Mouse (Mus musculus): ENCODE measurements around the gene Cfap126. TPM values are rescaled to one million over a fixed set of nuclear protein-coding genes. Genes with fewer than 3 reads are reported as not detected.
"Not testable (repeated sequence)": the region's sequence is repeated elsewhere in the genome, so short reads cannot be mapped to it uniquely, and the experiment has no call there.

Gene Cfap126
- total and polyA plus RNA-seq, 3 experiments = 0.89 to 6.3 (median 0.98) TPM

DNA sequence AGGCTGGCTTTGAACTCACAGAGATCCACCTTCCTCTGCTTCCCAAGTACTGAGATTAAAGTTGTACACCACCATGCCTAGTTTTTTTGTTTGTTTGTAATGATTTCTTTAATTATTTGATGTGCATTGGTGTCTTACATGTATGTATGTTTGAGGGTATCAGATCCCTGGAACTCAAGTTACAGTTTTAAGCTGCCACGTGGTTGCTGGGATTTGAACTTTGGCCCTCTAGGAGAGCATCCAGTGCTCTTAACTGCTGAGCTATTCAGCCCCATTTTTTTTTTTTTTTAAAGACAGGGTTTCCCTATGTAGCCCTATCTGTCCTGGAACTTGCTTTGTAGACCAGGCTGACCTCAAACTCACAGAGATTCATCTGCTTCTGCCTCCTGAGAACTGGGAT, 17.3 kb downstream of the Cfap126 start:
- no peaks in the 10 kb centered on the region for H3K27me3 ChIP-seq (ENCODE audit: control insufficient read depth, insufficient read depth, low read length)
- H3K4me3 ChIP-seq = no peak overlapping the region
- H3K4me1 ChIP-seq (ENCODE audit: control insufficient read depth, insufficient read depth, low read length) = no peaks in the 10 kb centered on the region
- TF ChIP-seq POLR2A (IDR thresholded peaks at IDR 0.05; ENCODE audit: insufficient read depth, low read depth, low read length) = no peak
- no peak for TF ChIP-seq EP300 (IDR thresholded peaks at IDR 0.05; ENCODE audit: insufficient read depth, low read depth, low read length)
- no peak for TF ChIP-seq CTCF (IDR thresholded peaks at IDR 0.05)
- no peak for DNase-seq
- no peak overlapping the region for H3K27ac ChIP-seq
- H3K79me2 ChIP-seq (replicated peaks; ENCODE audit: control insufficient read depth, insufficient read depth, low read length) = no peaks in the 10 kb centered on the region
- peaks cover 25% of the 10 kb centered on the region for H3K36me3 ChIP-seq (ENCODE audit: control insufficient read depth, insufficient read depth, low read length)
- intact Hi-C loops (cut with DNase I) = no loop called here
- H3K9ac ChIP-seq (ENCODE audit: low read depth, low read length) = no peak overlapping the region
- 79% methylated on average over 1 of the region's 1 CpGs for WGBS

DNA sequence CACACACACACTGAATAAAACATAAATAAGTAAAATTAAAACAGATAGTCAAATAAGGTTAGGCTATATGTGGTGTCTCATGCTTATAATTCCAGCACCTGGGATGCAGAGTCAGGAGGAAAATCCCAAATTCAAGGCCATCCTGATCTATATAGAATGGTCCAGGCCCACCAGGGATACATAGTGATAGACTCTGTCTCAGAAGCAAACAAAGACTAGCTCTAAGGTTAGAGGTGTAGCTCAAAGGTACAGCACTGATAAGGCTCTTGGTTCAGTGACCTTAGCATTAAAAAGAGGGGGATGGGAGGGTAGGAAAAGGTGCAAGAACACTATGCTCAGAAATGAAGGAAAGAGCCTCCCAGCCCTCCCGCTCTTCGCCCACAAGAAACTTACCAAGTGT, 21.9 kb downstream of the Cfap126 start:
- no peaks in the 10 kb centered on the region for H3K27me3 ChIP-seq (ENCODE audit: control insufficient read depth, insufficient read depth, low read length)
- no peak overlapping the region for H3K9ac ChIP-seq (ENCODE audit: low read depth, low read length)
- intact Hi-C loops (cut with DNase I) = no loop called here
- H3K36me3 ChIP-seq (ENCODE audit: control insufficient read depth, insufficient read depth, low read length) = peaks cover 22% of the 10 kb centered on the region
- no peaks in the 10 kb centered on the region for H3K4me1 ChIP-seq (ENCODE audit: control insufficient read depth, insufficient read depth, low read length)
- no peaks in the 10 kb centered on the region; the same call in 1 of the 2 replicates for H3K79me2 ChIP-seq (replicated peaks; ENCODE audit: control insufficient read depth, insufficient read depth, low read length)
- 93% methylated on average over 2 of the region's 2 CpGs for WGBS
- H3K27ac ChIP-seq = no peak overlapping the region
- TF ChIP-seq EP300 (IDR thresholded peaks at IDR 0.05; ENCODE audit: insufficient read depth, low read depth, low read length) (no peak), POLR2A (IDR thresholded peaks at IDR 0.05; ENCODE audit: insufficient read depth, low read depth, low read length) (no peak), CTCF (IDR thresholded peaks at IDR 0.05) (no peak)
- no peak for DNase-seq
- H3K4me3 ChIP-seq = no peak overlapping the region

DNA sequence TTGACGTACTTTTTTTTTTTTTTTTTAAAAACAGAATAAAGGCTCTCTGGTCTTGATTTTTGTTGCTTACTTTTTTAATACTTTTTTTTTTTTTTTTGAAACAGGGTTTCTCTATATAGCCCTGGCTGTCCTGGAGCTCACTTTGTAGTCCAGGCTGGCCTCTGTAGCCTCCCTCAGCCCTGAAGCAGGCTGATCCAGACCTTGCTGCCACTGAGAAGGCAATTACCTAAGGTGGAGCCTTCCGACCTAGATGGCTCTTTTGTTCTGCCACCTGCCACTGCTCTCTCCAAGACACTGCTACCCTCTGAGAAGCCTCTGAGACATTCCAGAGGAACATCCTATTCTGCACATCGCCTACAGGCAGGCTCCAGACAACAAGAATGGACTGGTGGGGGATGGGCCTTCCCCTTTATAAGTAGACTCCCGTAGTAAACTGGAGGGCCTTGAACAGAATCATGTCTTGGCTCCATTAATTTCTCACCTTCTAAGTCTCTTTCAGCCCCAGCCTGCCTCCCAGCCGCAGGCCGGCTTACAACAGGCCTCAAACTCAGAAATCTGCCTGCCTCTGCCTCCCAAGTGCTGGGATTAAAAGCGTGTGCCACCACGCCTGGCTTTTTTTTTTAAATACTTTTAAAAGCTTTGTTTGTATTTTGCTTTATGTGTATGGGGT, 23.9 kb downstream of the Cfap126 start:
- H3K36me3 ChIP-seq (ENCODE audit: control insufficient read depth, insufficient read depth, low read length) = peaks cover 21% of the 10 kb centered on the region
- 92% methylated on average over 8 of the region's 8 CpGs for WGBS
- intact Hi-C loops (cut with DNase I); DNase-seq; H3K27me3 ChIP-seq (ENCODE audit: control insufficient read depth, insufficient read depth, low read length); H3K4me1 ChIP-seq (ENCODE audit: control insufficient read depth, insufficient read depth, low read length); H3K9ac ChIP-seq (ENCODE audit: low read depth, low read length); H3K79me2 ChIP-seq (replicated peaks; ENCODE audit: control insufficient read depth, insufficient read depth, low read length); H3K4me3 ChIP-seq; H3K27ac ChIP-seq: not testable (repeated sequence)

DNA sequence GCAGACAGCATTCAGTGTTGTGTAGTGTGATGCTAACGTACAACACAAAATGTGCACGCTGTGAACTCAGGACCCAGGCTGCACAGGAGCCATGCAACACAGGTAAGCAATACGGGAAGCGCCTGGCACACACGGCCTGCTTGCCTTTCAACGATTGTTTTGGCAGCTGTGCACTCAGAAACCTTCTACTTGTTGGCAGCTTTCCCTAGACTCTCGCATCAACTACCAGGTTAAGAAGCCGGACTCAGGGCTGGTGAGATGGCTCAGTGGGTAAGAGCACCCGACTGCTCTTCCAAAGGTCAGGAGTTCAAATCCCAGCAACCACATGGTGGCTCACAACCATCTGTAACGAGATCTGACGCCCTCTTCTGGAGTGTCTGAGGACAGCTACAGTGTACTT, 29.3 kb downstream of the Cfap126 start:
- peak; percentile 35 to 40 for DNase-seq
- H3K27ac ChIP-seq; H3K79me2 ChIP-seq (replicated peaks; ENCODE audit: control insufficient read depth, insufficient read depth, low read length); H3K4me1 ChIP-seq (ENCODE audit: control insufficient read depth, insufficient read depth, low read length); H3K9ac ChIP-seq (ENCODE audit: low read depth, low read length); H3K4me3 ChIP-seq; intact Hi-C loops (cut with DNase I); H3K27me3 ChIP-seq (ENCODE audit: control insufficient read depth, insufficient read depth, low read length): not testable (repeated sequence)
- 54% methylated on average over 10 of the region's 11 CpGs for WGBS
- TF ChIP-seq CTCF (IDR thresholded peaks at IDR 0.05) = peak; percentile 23; the same call in 1 of the 2 replicates
- H3K36me3 ChIP-seq (ENCODE audit: control insufficient read depth, insufficient read depth, low read length) = peaks cover 25% of the 10 kb centered on the region

DNA sequence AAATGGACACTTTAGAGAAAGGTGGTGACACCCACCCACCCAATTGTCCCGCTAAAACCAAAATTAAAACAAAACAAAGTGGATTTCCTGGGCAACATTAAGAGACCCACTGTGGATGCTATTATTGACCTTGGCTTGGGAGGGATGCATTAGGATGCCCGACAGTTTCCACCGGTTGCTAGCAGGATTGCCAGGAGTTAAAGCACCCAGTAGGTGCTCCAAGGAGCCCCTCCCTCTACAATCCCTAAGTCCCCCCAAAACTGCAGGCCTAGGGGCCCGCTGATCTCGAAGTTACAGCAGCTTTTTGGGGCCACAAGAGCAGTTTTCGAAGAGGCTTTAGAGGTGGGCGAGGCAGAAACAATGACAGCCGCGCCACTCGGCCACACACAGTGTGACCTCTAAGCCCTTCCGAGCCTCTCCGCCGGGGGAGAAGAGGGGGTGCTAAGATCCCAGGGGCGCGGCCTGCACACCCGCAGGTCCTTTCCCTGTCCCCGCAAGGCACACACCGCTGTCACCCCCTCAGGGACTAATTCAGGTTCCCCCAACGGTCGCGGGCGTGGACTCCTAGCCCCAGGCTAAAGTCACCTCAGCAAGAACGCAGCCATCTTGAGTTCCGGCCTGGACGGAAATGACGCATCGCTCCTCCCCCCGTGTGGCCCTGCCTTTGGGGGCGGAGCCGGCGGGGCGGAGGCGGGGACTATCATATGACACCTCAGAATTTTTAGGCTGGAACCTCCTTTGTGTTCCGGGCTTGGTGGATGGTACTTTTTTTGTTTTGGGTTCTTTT, 36.4 kb downstream of the Cfap126 start, which contains the start of the genes Sdhc and Mpz:
TSS of gene Sdhc (minus strand) at position 630 of the 787 bp plus-strand sequence.
TSS of gene Mpz (plus strand) at position 738 of the 787 bp plus-strand sequence.
- peak; percentile 95 to 98 for DNase-seq
- Histone ChIP-seq H3K4me1 (ENCODE audit: control insufficient read depth, insufficient read depth, low read length) (peaks cover 5% of the 10 kb centered on the region), H3K36me3 (ENCODE audit: control insufficient read depth, insufficient read depth, low read length) (peaks cover 4% of the 10 kb centered on the region), H3K4me3 (peak within 1 kb of the TSS; percentile 97), H3K27ac (peak within 1 kb of the TSS; percentile 97), H3K9ac (ENCODE audit: low read depth, low read length) (peak within 1 kb of the TSS; percentile 83), H3K27me3 (ENCODE audit: control insufficient read depth, insufficient read depth, low read length) (no peaks in the 10 kb centered on the region), H3K79me2 (replicated peaks; ENCODE audit: control insufficient read depth, insufficient read depth, low read length) (peaks cover 1% of the 10 kb centered on the region; the same call in 1 of the 2 replicates)
- TF ChIP-seq CTCF (IDR thresholded peaks at IDR 0.05) = no peak
- peak; percentile 77; the same call in 1 of the 2 replicates for TF ChIP-seq EP300 (IDR thresholded peaks at IDR 0.05; ENCODE audit: insufficient read depth, low read depth, low read length)
- TF ChIP-seq POLR2A (IDR thresholded peaks at IDR 0.05; ENCODE audit: insufficient read depth, low read depth, low read length) = peak; percentile 99
- intact Hi-C loops (cut with DNase I) = loop anchor here (5.0 kb wide), 1 partner anchor 33 kb away; no protein-coding TSS in a partner anchor
- under 1% methylated on average over 34 of the region's 34 CpGs for WGBS
